Mouse (Mus musculus) bone marrow macrophage, adult 2 months (primary cell): ENCODE results near the gene Clic1. TPM values are rescaled to one million over a fixed set of nuclear protein-coding genes. Genes with fewer than 3 reads are reported as not detected.

Experiments used
- H3K27ac ChIP-seq: 2 replicates; pipeline ENCODE4 v1.5.1; 2012; ENCODE audit warnings: low read depth, low read length; ENCODE audit not compliant: insufficient read depth
- H3K4me1 ChIP-seq: 2 replicates; pipeline ENCODE4 v1.6.1; 2012; ENCODE audit warnings: low read length; ENCODE audit not compliant: control insufficient read depth, insufficient read depth
- H3K4me3 ChIP-seq: 2 replicates; pipeline ENCODE4 v1.5.1; 2012; ENCODE audit warnings: mild to moderate bottlenecking, low read length, moderate library complexity; ENCODE audit not compliant: insufficient read depth
- CTCF ChIP-seq: IDR thresholded peaks from 2 replicates; pipeline ENCODE4 v1.5.1; 2012; ENCODE audit warnings: low read depth, mild to moderate bottlenecking, low read length, moderate library complexity
- POLR2A ChIP-seq: IDR thresholded peaks from 2 replicates; pipeline ENCODE4 v1.6.1; 2012; ENCODE audit warnings: mild to moderate bottlenecking, low read depth, low read length, borderline replicate concordance
- polyA plus RNA-seq: library from polyadenylated mRNA; stranded (reverse); fragments of >200 nt; gene quantifications from 2 replicates; pipeline ENCODE4 v1.2.4, GENCODE M21; 2012; ENCODE audit not compliant: missing spikeins, insufficient read depth, insufficient read length

The Clic1 gene
- polyA plus RNA-seq, 1 experiment: 381 TPM

GRCm38 (mm10) chr17:35020551-35020950 lies 29.2 kb upstream of the Clic1 start:
- peaks cover 26% of the 10 kb centered on the region for H3K4me1 ChIP-seq
- H3K27ac ChIP-seq: no peak overlapping the region
- H3K4me3 ChIP-seq: no peak overlapping the region
- TF ChIP-seq POLR2A (no peak), CTCF (no peak)

- Histone ChIP-seq H3K4me3 (no peak overlapping the region), H3K4me1 (peaks cover 26% of the 10 kb centered on the region), H3K27ac (no peak overlapping the region)
- TF ChIP-seq POLR2A: no peak
- peak; percentile 92 for TF ChIP-seq CTCF
Measured at GRCm38 (mm10) chr17:35021163-35021808, 28.5 kb upstream of the Clic1 start.

- H3K27ac ChIP-seq: no peak overlapping the region
- H3K4me1 ChIP-seq: peaks cover 26% of the 10 kb centered on the region
- TF ChIP-seq POLR2A: no peak
- no peak for TF ChIP-seq CTCF
- H3K4me3 ChIP-seq: no peak overlapping the region
Measured at GRCm38 (mm10) chr17:35021842-35022477, 27.8 kb upstream of the Clic1 start.

GRCm38 (mm10) chr17:35022541-35023060 lies 27.2 kb upstream of the Clic1 start:
- peaks cover 26% of the 10 kb centered on the region for H3K4me1 ChIP-seq
- TF ChIP-seq CTCF (no peak), POLR2A (no peak)
- no peak overlapping the region for H3K4me3 ChIP-seq
- no peak overlapping the region for H3K27ac ChIP-seq

- Histone ChIP-seq H3K4me3 (no peak overlapping the region), H3K27ac (no peak overlapping the region), H3K4me1 (peaks cover 26% of the 10 kb centered on the region)
- TF ChIP-seq POLR2A (no peak), CTCF (no peak)
Measured at GRCm38 (mm10) chr17:35023221-35023620, 26.5 kb upstream of the Clic1 start.

GRCm38 (mm10) chr17:35023756-35024155 lies 26.0 kb upstream of the Clic1 start:
- TF ChIP-seq POLR2A (no peak), CTCF (no peak)
- H3K4me1 ChIP-seq: peaks cover 26% of the 10 kb centered on the region
- no peak overlapping the region for H3K27ac ChIP-seq
- peak overlapping the region; percentile 35; the same call in 1 of the 2 replicates for H3K4me3 ChIP-seq

GRCm38 (mm10) chr17:35024261-35024660 lies 25.5 kb upstream of the Clic1 start:
- Histone ChIP-seq H3K4me1 (peaks cover 26% of the 10 kb centered on the region), H3K27ac (no peak overlapping the region), H3K4me3 (no peak overlapping the region)
- TF ChIP-seq POLR2A (no peak), CTCF (no peak)

GRCm38 (mm10) chr17:35024691-35025488 lies 24.9 kb upstream of the Clic1 start:
- no peak overlapping the region for H3K27ac ChIP-seq
- TF ChIP-seq POLR2A: no peak
- no peak for TF ChIP-seq CTCF
- H3K4me3 ChIP-seq: no peak overlapping the region
- peaks cover 26% of the 10 kb centered on the region for H3K4me1 ChIP-seq

GRCm38 (mm10) chr17:35026206-35026605 lies 23.6 kb upstream of the Clic1 start:
- no peak overlapping the region for H3K27ac ChIP-seq
- peaks cover 29% of the 10 kb centered on the region for H3K4me1 ChIP-seq
- H3K4me3 ChIP-seq: no peak overlapping the region
- TF ChIP-seq CTCF (no peak), POLR2A (no peak)
